Mouse (Mus musculus) forebrain, embryonic 16.5 days (tissue): ENCODE data around the gene Celf5. TPM values are rescaled to one million over a fixed set of nuclear protein-coding genes. Genes with fewer than 3 reads are reported as not detected.
A peak's percentile ranks its signal among the peaks of the same experiment; 100 is the strongest.

ENCODE experiments used
- ATAC-seq: fragments of 200-750 bp; cut with Nextera tagmentation; 2 replicates; pipeline ENCODE4 v1.8.0; 2017; ENCODE audit warnings: mild to moderate bottlenecking, moderate library complexity
- H3K27ac ChIP-seq: fragments of 300-500 bp; sonication (generic); 2 replicates; pipeline ENCODE4 v1.5.1; 2014; ENCODE audit warnings: low read length, control low read depth
- H3K27me3 ChIP-seq: fragments of 300-500 bp; sonication (generic); replicated peaks from 2 replicates; pipeline ENCODE4 v1.6.1; 2014; ENCODE audit warnings: low read length; ENCODE audit not compliant: control insufficient read depth, insufficient read depth
- H3K36me3 ChIP-seq: fragments of 300-500 bp; sonication (generic); 2 replicates; pipeline ENCODE4 v1.6.1; 2014; ENCODE audit not compliant: control insufficient read depth, insufficient read depth
- H3K4me1 ChIP-seq: fragments of 300-500 bp; sonication (generic); replicated peaks from 2 replicates; pipeline ENCODE4 v1.6.1; 2014; ENCODE audit warnings: low read length; ENCODE audit not compliant: control insufficient read depth, insufficient read depth
- H3K4me2 ChIP-seq: fragments of 300-500 bp; sonication (generic); 2 replicates; pipeline ENCODE4 v1.6.1; 2014; ENCODE audit warnings: mild to moderate bottlenecking, low read length, control low read depth
- H3K4me3 ChIP-seq: fragments of 300-500 bp; sonication (generic); replicated peaks from 2 replicates; pipeline ENCODE4 v1.5.1; 2014; ENCODE audit warnings: mild to moderate bottlenecking, low read length, control low read depth
- H3K9ac ChIP-seq: fragments of 300-500 bp; sonication (generic); replicated peaks from 2 replicates; pipeline ENCODE4 v1.6.1; 2014; ENCODE audit warnings: low read depth, low read length, control low read depth
- H3K9me3 ChIP-seq: fragments of 300-500 bp; sonication (generic); 2 replicates; pipeline ENCODE4 v1.6.1; 2016; ENCODE audit warnings: low read length; ENCODE audit not compliant: control insufficient read depth
- WGBS: fragments of 180-500 bp; shearing (Covaris S2); extraction: QIAGEN DNeasy Blood & Tissue Kit; methylation state at CpG from one replicate; pipeline ENCODE4 v1.1.7; 2014; 5-methylcytosine and 5-hydroxymethylcytosine counted together
- polyA plus RNA-seq: library from polyadenylated mRNA; unstranded; fragments of >200 nt; fragmentation: Nextera tagmentation; extraction: Ambion mirVana; gene quantifications from 2 replicates; pipeline ENCODE4 v1.2.1, GENCODE M21; 2015

Celf5 gene
- polyA plus RNA-seq, 1 experiment from 2014 or later, result 93.0 TPM

DNA sequence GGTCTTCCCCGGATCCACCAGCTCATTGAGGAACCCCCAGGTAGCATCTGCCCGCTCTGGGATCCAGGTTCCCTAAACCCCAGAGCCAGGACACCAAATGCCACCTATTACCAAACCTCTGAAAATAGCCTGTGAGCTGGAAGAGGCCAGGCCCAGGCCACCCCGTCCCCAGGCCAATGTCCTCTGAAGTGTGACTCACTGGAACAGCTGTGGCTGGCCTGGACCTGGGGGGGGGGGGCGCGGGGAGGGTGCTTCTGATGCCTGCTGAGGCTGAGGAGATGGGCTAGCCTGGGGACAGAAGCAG is 60.8 kb downstream of the Celf5 start:
- 88% methylated on average over 5 of the region's 5 CpGs for WGBS
- no peak overlapping the region for H3K9ac ChIP-seq
- no peak overlapping the region for H3K4me3 ChIP-seq
- ATAC-seq, result no peak
- H3K4me1 ChIP-seq, result peaks cover 48% of the 10 kb centered on the region
- no peak overlapping the region for H3K4me2 ChIP-seq
- H3K9me3 ChIP-seq, result no peaks in the 10 kb centered on the region
- H3K27me3 ChIP-seq, result no peaks in the 10 kb centered on the region
- H3K27ac ChIP-seq, result no peak overlapping the region
- no peaks in the 10 kb centered on the region for H3K36me3 ChIP-seq

DNA sequence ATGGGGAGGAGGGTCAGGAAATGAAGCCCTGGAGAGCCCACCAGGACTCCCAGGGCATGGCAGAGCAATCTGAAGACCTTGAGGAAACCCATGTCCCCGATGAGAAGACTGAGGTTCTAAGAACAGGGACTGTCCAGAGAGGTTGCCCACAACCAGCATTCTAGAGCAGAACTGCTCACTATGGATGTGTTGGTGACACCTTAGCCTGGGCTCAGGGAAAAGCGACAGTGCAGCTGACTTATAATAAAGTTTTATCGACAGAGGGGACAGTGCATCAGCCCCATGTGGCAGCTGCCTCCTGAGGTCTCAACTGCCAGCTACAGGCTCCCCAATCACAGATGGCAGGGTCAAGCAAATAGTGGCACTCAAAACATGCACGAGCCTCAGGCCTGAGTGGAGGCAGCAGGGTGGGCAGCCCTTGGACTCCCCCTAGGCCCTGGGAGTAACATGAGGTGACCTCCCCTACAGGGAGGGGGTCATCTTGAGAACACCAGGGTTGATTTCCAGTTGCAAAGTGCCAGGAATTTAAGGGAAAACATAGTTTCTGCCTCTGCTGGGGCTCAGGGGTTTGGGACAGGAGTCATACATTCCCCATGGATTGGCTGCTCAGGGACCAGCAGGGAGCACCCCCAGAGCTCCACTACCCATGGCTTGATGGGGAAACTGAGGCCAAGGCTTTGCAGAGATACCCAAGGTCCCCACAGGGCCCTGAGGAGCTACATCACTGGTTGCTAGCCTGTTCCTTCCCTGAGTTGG is 61.3 kb downstream of the Celf5 start:
- Histone ChIP-seq H3K4me3 (no peak overlapping the region), H3K9ac (no peak overlapping the region), H3K9me3 (no peaks in the 10 kb centered on the region), H3K27ac (no peak overlapping the region), H3K4me1 (peaks cover 48% of the 10 kb centered on the region), H3K4me2 (no peak overlapping the region), H3K36me3 (no peaks in the 10 kb centered on the region), H3K27me3 (no peaks in the 10 kb centered on the region)
- WGBS, result 76% methylated on average over 4 of the region's 4 CpGs
- no peak for ATAC-seq

DNA sequence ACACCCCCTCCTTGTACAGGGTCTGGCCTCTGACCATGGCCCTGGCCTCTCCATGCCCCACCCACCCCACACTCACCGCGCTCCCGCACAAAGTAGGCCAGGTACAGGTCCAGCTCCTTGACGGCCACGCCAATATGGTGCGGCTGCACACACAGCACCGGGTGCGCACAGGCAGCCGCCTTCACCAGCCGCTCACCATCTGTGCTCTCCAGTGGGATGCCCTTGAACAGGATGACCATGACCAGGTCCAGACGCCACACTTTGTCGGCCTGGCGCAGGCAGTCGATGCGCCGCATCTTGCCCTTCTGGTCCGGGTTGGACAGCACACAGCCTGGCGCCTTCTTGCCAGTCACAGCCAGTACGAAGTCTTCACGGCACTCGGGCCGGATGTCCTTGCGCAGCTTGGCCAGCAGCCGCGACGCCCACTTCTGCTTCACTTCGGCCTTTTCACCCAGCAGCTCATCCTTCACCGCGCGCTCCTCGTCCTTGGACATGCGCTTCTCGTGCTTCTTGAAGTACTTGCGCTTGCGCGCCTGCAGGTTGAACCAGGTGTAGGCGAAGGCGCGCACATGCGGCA is 62.2 kb downstream of the Celf5 start:
- H3K27me3 ChIP-seq, result no peaks in the 10 kb centered on the region
- no peak overlapping the region for H3K4me2 ChIP-seq
- no peak overlapping the region for H3K27ac ChIP-seq
- no peaks in the 10 kb centered on the region for H3K9me3 ChIP-seq
- H3K36me3 ChIP-seq, result no peaks in the 10 kb centered on the region
- ATAC-seq, result no peak
- H3K4me1 ChIP-seq, result peaks cover 41% of the 10 kb centered on the region
- no peak overlapping the region for H3K4me3 ChIP-seq
- no peak overlapping the region for H3K9ac ChIP-seq
- 89% methylated on average over 40 of the region's 40 CpGs for WGBS

DNA sequence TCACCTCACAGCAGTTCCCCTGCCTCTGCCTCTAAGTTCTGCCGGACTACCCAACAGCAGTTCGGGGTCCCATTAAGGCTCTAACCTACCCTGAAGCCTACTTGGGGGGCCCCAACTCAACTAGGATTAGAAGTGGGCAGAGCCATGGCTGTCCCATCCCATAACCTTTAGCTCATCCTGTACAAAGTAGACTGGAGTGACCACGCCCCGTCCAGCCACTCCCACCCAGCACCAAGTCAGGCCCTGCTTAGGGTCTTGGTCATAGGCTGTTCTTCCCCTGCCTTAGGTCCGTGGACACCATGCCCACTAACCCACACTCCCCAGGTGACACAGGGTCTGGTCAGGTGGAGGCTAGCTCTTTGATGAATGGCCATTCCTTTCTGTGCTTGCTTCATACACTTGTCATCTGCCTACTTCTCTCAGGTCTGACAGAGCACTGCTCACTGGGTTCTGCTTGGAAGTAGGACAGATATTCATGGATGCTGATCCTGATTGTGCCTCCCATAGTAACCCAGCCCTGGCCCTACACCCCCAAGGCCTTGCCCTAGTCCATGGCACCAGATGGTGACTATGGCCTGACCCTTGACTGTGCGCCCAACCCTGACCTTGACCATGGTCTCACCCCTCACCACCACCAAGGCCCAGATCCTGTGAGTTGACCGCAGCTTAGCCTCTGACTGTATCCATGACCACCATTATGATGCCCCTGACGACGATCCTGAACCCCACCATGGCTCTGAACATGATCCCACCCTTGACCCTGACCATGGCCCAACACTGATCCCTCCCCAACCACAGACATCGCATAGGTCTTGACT is 63.2 kb downstream of the Celf5 start:
- WGBS, result 90% methylated on average over 10 of the region's 10 CpGs
- no peak for ATAC-seq
- H3K9ac ChIP-seq, result no peak overlapping the region
- H3K36me3 ChIP-seq, result no peaks in the 10 kb centered on the region
- peaks cover 38% of the 10 kb centered on the region for H3K4me1 ChIP-seq
- H3K27ac ChIP-seq, result peak overlapping the region; percentile 16
- no peaks in the 10 kb centered on the region for H3K9me3 ChIP-seq
- no peaks in the 10 kb centered on the region for H3K27me3 ChIP-seq
- H3K4me2 ChIP-seq, result no peak overlapping the region
- no peak overlapping the region for H3K4me3 ChIP-seq

DNA sequence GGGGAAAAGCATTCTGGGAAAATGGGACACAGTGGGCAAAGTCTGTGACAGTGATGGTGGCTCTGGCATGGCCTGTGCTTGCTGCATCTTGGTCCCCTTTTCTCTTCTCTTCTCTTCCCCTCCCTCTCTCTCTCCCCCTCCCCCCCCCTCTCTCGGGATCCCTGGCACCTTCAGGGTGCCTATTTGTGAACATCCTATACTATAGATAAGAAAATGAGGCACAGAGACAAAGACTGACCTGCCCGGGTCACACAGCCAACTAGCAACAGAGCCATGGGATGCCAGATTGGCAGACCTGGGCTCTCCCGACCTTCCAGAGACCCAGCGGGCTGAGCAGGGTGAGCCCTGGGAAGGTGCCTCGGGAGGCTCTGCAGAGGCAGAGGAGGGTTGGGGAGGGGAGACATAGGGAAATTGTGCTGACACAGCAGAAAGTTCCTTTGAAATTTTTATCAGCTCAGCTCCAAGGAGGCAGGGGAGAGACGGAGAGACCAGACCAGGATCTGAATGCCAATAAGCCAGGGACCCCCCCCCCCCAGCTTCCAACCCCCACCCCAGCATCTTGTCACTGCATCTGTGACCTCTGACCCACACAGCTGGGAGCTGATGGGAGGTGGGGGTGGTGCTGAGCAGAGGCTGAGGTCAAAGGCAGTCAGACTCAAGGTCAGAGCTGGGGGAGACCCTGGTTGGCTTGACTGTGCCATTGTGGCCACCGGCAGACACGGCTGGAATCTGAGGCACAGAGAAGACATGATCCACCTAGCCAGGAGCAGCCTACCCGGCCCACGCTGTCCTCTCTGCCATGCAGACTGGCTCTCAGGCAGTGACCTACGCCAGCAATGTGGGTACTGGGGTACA is 64.1 kb downstream of the Celf5 start:
- Histone ChIP-seq H3K9me3 (no peaks in the 10 kb centered on the region), H3K36me3 (no peaks in the 10 kb centered on the region), H3K9ac (no peak overlapping the region), H3K27me3 (no peaks in the 10 kb centered on the region), H3K27ac (peak overlapping the region; percentile 85), H3K4me2 (no peak overlapping the region), H3K4me1 (peaks cover 45% of the 10 kb centered on the region), H3K4me3 (no peak overlapping the region)
- ATAC-seq, result no peak
- WGBS, result 48% methylated on average over 11 of the region's 11 CpGs

DNA sequence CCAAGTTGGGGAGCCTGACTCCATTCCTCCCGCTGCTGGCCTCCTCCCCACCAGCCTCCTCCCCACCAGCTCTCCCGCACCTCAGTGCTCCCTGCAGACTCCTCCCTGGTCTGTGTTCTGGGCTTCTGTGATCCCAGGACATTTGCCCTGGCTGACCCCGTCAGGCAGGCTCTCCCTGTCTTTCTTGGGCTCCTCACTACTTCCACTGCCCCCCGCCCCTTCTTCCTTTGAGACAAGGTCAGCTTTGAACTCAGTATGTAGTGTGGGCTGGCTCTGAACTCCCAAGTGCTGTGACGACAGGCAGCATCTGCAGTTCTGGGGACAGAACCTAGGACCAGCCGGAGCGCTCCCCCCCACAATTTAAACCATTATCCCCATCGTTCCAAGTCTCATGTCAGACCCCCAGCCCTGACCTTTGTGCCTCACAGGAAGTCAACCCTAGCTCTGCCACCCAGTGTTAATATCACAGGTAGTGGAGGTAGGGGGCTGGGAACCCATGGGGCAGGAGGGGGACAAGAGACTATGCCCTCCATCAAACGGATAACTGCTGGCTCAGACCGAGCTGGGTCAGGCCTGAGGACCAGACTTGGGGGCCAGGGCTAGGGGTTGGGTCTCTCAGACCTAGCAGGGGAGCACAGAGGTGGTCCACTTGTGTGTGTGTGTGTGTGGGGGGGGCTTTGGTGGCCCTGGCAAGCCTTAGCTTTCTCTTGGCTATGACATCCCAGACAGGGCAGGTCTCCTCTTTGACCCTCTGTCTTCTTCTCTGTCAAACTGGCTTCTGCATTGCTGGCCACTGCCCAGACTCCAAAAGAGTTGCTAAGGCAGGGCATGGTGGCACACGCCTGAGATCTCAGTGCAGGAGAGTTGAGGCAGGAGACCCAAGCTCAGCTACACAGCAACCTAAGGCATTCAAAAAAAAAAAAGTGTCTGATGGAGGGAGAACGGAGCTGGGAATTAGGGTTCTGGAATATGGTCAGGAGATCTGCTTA is 65.0 kb downstream of the Celf5 start:
- 44% methylated on average over 12 of the region's 12 CpGs for WGBS

DNA sequence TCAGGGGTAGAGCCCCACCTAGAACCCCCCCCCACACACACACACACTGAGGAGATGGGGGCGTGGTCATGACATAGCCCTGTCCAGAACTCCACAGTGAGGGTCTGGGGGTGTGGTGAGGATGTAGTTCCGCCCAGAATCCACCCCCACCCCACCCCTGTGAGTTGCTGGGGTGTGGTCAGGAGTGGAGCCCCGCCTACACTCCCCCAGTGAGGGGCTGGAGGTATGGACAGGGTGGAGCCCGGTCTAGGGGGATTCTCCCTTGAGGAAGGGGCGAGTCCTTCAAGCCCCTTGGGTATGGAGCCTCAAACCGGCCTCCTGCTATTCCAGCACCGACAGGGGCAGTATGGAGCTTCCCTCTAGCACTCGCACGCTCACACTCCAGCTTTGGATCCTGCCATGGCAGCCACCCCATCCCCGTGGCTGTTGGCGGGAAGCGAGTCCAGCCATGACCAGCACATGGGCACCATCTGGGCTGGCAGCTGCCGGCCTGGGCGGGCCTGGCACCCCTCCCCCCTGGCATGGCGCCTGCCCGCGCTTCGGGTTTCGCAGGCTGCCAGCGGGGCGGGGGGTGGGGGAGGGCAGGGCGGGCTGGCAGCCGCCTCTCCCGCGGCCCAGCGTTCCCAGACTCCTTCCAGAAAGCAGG is 65.8 kb downstream of the Celf5 start:
- H3K9ac ChIP-seq, result peak overlapping the region; percentile 49
- H3K4me1 ChIP-seq, result peaks cover 56% of the 10 kb centered on the region
- no peaks in the 10 kb centered on the region for H3K27me3 ChIP-seq
- ATAC-seq, result peak; percentile 86
- WGBS, result under 1% methylated on average over 23 of the region's 26 CpGs
- H3K9me3 ChIP-seq, result no peaks in the 10 kb centered on the region
- H3K4me3 ChIP-seq, result peak overlapping the region; percentile 35
- H3K4me2 ChIP-seq, result peak overlapping the region; percentile 50
- no peaks in the 10 kb centered on the region for H3K36me3 ChIP-seq
- H3K27ac ChIP-seq, result peak overlapping the region; percentile 85

More for the DNA sequence above, 65.0 kb downstream of the Celf5 start:
- Histone ChIP-seq H3K9ac (peak overlapping the region; percentile 49), H3K27ac (peak overlapping the region; percentile 85), H3K4me2 (peak overlapping the region; percentile 50), H3K4me1 (peaks cover 48% of the 10 kb centered on the region), H3K4me3 (peak overlapping the region; percentile 35), H3K36me3 (no peaks in the 10 kb centered on the region), H3K9me3 (no peaks in the 10 kb centered on the region), H3K27me3 (no peaks in the 10 kb centered on the region)
- ATAC-seq, result peak; percentile 6; the same call in 1 of the 2 replicates
